Mouse (Mus musculus): Measurements from ENCODE around the gene Med8.

The Med8 gene

DNA sequence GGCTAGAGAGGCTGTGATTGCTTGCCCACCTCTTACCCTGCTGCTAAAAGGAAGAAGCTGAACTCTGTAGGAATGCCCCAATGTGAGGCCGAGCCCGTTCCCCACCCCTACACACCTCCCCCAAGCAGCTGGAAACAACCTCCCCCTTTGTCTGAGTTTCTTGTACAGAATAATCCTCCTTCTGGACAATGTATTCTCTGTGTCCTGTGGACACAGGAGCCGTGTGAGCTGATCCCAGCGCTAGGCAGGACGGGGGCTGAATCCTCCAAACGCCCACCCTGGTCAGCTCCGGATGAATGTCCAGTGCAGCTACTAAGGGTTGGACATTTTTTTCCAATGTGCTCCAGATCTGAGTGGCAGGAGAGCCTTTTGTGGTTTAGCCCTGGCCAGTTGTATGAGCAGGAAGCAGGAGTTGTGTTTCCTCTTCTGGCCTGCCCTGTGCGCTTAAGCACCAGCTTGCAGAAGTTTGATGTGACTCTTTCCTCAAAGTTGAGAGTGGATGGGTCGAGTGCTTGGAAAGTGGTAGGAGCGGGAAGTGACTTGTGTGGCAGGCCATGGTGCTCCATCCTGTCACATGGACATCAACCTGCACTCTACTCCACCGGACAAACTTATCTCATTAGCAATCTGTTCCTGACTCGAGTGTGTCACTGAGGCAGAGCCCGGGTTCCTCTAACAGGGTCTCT is 8.1 kb downstream of the Med8 start:
- no peak for DNase-seq

DNA sequence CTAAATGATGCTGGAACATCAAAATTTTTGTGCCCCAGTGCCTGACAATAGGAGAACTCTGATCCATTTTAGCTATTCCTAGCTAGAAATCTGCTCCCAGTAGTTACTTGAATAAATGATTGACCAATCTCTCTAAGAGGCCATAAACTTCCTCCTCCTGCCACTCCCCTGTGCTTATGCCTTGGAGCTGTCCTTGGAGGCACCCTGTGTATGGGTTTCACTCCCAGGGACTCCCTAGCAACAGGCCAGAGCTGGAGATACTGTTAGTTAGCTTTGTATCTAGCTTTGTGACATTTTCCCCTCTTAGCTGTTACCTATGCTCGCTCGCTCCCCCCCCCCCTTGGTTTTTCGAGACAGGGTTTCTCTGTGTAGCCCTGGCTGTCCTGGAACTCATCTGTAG is 12.2 kb downstream of the Med8 start:
- DNase-seq, result no peak

DNA sequence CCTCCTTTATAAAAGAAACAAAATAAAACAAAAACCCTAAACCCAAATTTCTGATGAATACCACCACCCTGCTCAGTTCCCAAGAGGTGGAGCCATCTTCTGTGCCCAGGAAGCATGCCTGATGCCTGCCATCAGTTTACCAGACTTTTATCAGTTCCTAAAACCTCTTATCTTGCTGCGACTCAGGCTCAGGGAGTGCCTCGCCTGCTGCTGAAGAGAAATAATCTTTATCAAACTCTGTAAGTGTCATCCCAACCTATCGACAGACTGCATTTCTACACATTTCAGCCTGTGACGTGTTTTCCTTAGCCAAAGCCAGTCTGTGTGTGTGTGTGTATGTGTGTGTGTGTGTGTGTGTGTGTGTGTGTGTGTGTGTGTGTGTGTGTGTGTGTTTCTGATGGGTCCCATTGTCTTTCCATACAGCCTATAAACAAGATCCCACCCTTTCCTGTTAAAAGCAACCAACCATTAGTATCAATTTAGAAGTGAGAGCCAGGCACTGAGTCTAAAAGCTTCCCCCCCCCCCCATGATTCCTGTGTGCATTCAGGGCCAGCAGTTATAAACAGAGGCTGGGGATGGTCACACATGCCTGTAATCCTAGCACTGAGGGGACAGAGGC is 15.5 kb downstream of the Med8 start:
- no peak for DNase-seq

DNA sequence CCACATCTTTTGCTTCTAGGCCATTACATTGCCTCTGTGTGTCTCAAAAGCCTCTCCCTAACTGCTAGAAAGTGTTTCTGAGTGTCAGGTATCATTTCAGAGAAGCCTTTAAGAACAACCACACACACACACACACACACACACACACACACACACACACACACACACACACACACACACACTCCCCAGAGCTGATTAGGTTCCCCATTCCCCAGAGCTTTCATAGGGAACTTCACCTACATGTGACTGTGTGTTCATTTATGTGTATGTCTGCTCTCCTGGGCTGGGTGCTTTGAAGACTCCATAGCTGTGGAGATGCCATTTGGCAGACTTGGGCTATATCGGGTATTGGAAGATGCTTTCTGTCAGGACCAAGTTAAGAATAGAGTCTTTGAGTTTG is 16.2 kb downstream of the Med8 start:
- DNase-seq, result no peak

DNA sequence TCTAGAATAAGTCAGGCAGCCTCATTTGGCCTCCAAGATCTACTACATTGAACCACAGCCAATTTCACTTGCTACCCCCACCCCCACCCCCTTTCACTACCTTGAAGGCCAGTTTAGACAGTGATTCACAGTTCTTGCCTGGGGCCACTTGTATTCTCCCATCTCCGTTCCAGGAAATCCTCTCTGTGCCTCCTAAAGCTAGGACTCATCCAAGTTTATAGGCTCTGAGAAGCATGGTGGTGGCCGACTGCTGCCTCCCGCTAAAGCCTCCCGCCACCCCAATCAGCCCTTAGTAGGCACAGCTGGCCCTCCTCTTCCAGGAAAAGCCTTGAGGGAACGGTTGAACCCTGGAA is 18.3 kb downstream of the Med8 start:
- no peak for DNase-seq

DNA sequence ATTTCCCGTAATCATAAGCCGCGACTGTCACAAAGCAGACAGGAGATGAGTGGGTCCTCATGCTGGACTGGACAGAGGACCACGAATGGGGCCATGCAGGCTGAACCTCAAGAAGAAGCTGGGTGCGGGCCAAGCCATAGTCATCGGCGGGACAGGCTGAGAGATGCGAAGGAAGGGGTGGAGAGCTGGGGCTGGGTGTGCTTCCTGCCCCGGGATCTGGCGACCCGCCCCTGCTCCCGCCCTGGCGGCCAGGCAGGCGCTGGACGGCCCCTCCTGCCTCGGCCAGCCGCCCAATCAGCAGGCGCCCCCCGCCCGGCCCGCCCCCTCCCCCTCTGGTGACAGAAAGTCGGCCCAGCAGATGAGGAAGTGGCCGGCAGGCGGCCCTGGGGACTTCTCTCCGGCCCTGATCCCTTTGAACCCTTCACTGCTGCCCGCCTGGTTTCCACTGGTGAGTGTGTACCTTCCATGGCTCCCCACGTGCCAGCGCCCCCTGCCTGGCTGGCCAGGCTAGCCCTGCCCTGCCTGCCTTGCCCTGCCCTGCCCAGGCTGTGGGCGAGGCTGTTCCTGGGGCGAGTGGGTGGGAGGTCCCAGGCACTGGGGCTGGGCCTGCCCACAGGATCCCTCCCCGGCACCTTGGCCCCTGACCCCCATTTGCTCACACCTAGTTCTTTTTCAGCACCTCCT is 18.8 kb downstream of the Med8 start, which contains the start of gene Elovl1:
Gene Elovl1 (plus strand): TSS at position 326 of the 684 bp plus-strand sequence.
- peak; percentile 81 for DNase-seq

DNA sequence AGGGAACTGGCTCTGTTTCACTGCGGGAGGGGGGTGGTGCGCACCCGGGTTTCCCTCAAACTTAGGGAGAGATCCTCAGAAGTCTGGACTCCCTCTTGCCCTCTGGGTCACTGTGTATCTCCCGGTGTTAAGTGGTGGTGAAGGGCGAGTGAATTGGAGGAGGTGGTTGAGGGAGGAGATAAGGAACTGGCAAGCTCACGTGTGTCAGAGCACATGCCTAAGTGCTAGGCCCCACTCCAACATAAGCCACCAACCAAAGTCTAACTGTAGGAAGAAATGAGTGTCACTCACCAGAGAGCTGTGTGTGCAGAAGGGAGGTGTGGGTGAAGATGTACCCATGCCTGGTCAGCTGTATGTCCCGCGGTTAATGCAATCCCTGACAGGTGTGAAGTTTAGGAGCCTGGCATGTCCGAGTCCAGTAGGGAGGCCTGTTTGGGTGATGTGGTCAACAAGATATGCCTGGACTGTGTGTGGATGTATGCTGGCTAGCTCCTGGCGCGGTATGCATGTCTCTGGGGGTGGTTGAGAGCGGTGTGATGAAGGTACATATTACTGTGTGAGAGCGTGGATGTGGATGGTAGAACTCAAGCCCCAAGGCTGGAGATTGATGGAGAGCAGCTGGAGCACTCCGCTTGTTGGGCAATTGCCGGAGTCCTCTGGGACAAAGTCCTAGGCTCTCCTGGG is 19.5 kb downstream of the Med8 start:
- no peak for DNase-seq

DNA sequence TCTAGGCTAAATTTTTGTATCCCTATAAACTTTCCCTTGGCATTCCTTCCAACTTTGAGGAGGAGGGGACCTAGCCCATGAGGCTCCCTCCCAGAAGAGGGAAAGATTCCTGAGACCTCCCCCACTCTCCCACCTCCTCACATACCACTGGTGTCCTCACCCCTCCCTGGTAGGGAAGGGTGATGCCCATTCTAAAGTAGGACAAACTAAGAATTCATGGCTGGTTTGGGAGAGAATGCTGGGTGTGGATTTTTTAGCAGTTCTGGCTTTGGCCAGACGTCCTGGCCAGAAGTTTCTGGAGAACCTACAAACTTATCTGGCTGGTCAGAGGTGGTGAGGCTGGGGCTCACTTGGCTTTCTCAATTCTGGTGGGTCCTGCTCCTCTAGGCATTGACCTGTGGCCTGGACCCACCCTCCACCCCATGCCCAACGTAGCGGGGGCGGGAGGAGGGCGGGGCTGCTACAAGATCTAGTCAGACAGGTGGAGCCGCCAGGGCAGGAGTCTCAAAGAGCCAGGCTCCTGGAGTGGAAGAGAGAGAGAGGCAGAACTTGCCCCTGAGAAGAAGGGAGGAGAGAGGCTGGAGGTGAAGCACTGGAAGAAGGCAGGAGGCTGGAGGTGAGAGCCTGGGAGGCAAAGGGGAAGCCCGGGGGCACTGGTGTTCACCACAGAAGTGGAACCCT is 20.2 kb downstream of the Med8 start:
- DNase-seq, result peak; percentile 27

DNA sequence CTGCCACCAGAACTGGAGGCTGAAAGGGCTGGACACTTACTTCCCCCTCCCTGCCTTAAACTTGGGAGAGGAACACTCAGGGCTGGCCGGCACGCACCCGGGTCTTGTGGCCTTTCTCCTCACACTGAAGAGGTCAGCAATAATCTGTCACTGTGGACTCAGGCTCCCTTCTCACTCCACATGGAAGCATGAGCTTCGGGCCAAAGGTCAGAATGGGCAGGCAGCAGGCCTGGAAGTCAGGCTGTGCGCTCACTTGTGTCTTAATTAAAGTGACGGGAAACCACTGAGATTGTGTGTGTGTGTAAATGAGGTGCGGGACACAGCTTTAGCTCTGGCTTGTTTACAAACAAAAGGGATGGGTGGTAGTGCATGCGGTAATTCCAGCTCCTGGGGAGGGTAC is 23.2 kb downstream of the Med8 start:
- DNase-seq, result no peak

DNA sequence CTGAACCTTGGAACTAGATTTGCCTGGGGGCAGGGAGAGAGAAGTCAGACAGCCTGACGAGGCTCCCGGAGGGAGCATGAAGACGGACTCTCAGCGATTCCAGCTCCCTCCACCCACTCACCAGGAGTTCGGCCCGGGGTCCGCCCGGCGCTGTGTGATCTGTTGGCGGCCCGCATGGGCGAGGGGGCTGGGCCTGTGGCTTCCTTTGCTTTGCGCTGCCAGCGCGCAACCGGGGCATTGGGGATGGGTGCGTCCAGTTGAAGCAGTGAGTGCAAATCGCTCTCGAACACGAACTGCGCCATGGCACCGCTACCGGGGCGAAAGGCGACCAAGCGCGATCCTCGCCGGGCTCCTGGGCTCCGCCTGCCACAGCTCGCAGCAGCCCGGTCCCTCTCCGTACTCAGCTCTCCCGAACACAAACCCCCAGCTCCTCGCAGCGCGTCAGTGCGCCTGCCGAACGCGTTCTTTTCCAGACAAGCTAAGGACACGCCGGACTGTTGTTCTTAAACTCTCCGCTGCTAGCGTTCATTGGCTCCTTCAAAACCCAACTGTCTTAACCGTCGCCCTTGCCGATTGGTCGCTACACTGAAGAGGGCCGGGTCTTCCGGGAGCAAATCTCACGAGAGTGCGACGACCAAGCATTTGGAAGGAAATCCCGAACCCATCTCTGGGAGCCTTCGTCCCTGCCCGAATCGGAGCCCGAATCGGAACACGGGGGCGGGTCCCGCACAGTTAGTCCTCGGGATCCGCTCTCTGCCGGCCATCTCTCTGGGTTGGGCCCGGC is 27.9 kb downstream of the Med8 start, which contains the start of gene Cdc20:
Gene Cdc20 (minus strand): TSS at position 533 of the 784 bp plus-strand sequence.
- peak; percentile 85 for DNase-seq

DNA sequence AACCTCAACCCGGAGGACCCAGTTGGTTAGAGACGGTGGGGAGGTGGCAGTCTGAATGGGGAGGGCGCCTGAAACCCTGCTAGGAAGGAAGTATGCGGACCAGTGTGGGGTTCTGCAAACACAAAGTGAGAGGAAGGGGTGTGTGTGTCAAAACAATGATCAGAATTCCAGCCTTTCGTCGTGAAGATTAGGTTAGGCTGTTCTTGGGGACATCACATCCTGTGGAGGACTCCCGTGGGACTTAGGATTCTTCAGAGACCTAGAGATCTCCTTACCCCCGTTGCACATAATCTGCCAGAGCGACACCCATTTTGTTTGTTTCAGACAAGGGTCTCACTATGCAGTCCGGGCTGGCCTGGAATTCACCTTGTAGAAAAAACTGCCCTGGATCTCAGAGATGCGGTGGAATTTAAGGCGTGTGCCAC is 28.7 kb downstream of the Med8 start:
- DNase-seq, result no peak

DNA sequence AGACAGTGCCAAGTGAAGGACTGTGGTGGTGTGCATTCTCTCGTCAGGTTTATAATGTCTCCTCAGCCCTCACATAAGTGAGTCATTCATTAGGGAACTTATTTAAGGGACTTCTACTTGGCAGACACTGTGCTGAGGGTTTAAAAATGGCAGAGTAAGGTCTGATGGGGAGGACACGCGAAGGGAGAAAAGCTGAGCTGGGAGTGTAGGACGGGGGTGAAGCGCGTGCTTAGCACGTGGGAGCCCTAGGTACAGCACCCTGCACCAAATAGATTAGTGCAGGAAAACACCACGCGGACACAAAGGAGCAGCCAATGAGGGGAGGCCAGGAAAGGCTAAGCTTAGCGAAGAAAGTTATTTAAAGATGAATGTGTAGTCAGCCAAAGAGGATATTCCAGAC is 36.0 kb downstream of the Med8 start:
- no peak for DNase-seq

DNA sequence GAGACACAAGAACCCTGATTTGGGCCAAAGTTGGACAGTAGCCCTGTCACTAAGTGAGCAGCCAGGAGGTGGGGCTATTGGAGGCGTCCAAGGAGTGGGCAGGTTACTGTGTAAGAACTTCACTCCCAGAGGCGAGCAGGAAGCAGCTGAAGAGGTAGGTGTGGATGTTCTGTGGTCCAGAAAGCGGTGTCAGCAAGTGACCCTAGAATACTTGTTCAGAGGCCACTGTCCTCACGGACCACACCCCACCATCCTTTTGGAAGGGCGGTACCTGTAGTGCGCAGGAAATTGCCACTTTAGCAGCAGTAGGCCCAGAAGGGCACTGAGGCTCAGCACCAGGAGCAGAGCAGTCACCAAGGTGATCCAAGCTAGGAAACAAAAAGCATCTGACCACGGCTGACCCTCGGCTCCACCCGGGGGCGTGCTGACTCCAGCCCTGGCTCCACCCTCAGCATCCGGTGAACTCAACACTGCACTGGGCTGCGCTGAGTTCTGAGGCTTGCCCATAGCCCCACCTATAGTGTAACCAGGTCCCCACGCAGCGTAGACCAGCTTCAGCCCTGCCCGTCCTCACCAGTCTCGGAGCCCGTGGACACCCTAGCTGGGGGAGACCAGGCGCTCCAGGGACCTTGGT is 36.8 kb downstream of the Med8 start:
- peak; percentile 10 for DNase-seq

DNA sequence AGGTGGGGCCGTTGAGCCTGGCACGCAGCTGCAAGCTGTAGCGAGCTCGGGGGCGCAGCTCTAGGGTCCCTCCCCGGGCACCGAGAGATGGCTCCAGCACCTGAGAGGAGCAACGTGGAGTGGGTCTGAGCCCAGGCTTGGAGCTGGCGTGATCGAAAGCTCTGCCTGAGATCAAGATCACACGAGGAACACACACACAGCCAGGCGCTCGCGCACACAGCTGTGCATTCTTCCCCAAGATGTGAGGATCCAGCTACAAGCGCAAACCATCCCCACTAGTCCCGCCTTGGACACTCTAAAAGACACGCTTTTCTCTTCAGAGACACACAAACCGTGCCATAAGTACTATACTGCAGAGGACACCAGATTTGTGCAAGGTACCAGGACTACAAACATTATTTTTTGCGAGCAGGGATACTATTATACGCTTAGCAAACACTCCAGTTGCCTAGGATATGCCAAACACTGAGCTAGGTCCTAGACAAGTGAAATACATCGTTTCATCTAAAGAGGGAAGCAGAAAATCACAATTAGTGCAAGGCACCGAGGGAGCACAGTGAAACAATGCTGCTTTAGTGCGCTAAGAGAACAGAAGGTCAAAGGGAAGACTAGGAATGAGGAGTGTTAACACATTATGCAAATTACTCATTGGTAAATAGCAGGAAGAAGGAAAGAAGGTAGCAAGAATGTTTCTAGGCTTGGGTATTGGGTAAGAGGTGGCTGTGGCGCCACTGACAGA is 37.4 kb downstream of the Med8 start:
- no peak for DNase-seq

DNA sequence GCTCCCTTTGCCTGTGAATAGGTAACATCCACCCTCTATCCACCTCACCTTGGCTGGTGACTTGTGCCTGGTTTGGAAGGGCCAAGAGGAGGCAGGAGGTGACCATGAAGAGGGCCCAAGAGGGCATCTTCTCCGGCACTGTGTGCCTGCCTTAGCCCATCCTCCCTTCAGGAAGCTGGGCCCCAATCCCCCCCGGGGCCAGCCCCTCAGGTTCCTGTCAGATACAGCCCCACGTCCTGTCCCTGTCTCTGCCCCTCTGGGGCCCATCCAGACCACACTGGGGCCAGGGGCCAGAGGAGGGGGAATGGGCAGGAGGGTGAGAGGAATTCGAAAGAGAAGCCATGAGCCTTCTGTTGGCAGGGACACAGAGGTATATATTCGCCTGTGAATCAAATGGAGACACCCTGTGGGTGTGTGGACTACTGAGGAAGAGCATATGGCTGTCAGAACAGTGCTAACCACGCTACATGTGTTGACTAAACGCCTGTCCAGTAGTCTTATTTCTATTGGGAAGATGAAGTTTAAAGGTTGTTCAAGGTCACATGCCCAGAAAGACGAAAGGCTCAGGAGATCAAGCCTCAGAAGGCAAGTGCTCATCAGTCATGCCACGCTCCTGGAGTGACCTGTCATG is 48.3 kb downstream of the Med8 start, which contains the start of gene Mpl:
Gene Mpl (minus strand): TSS at position 169 of the 631 bp plus-strand sequence.
- no peak for DNase-seq

DNA sequence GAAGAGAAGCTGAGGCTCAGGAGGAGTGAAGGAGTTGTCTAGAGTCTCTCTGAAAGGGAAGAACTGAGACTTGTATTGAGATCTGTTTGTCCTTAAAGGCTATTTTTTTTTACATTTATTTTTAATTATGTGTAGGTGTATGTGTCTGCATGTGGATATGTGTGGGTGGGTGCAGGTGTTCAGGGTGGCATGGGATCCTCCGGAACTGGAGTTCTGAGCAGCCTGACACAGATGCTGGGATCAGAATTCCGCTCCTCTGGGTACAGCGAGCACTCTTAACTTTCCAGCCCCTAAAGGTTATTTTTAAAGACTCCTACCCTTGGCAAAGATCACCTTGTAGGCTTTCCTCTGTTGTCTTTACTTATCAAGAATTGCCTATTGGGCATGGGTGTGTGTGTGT is 55.8 kb downstream of the Med8 start:
- DNase-seq, result no peak

Data from cerebellum, adult 9-11 months (tissue).